Mouse (Mus musculus) heart, embryonic 14.5 days (tissue): ENCODE data around the gene Hist1h2ab. TPM values are rescaled to one million over a fixed set of nuclear protein-coding genes. Genes with fewer than 3 reads are reported as not detected.
"Not testable (repeated sequence)": the region's sequence is repeated elsewhere in the genome, so short reads cannot be mapped to it uniquely, and the experiment has no call there.

ENCODE experiments used
- ATAC-seq: fragments of 200-750 bp; cut with Nextera tagmentation; 2 replicates; pipeline ENCODE4 v1.8.0; 2017; ENCODE audit warnings: low read depth, moderate TSS enrichment; ENCODE audit not compliant: insufficient number of reproducible peaks, insufficient read depth, low FRiP score
- H3K27ac ChIP-seq, 2 experiments: fragments of 200-500 bp in 1 of 2; fragments of 300-500 bp in 1 of 2; sonication (generic) in 1 of 2; replicated peaks in 1 of 2; 2 replicates each; pipeline ENCODE4 v1.5.1; 2012 to 2014; ENCODE audit warnings: low read depth in 2 of 2, low read length in 2 of 2, control low read depth in 1 of 2, mild to moderate bottlenecking in 1 of 2, mixed read lengths in 1 of 2; ENCODE audit not compliant: control insufficient read depth in 1 of 2, insufficient read depth in 1 of 2
- H3K27me3 ChIP-seq: fragments of 300-500 bp; sonication (generic); 2 replicates; pipeline ENCODE4 v1.6.1; 2014; ENCODE audit warnings: mild to moderate bottlenecking, low read length, control low read depth; ENCODE audit not compliant: control insufficient read depth, insufficient read depth
- H3K36me3 ChIP-seq: fragments of 300-500 bp; sonication (generic); 2 replicates; pipeline ENCODE4 v1.6.1; 2014; ENCODE audit warnings: mild to moderate bottlenecking, control low read depth, low read length, mixed read lengths; ENCODE audit not compliant: control insufficient read depth, insufficient read depth
- H3K4me1 ChIP-seq, 2 experiments: fragments of 200-500 bp in 1 of 2; fragments of 300-500 bp in 1 of 2; sonication (generic) in 1 of 2; 2 replicates each; pipeline ENCODE4 v1.6.1; 2012 to 2014; ENCODE audit warnings: low read length in 2 of 2, control low read depth in 1 of 2, mixed read lengths in 1 of 2; ENCODE audit not compliant: control insufficient read depth in 2 of 2, insufficient read depth in 2 of 2
- H3K4me2 ChIP-seq: fragments of 300-500 bp; sonication (generic); 2 replicates; pipeline ENCODE4 v1.6.1; 2014; ENCODE audit warnings: mild to moderate bottlenecking, low read length
- H3K4me3 ChIP-seq, 2 experiments: fragments of 200-500 bp in 1 of 2; fragments of 300-500 bp in 1 of 2; sonication (generic) in 1 of 2; 2 replicates each; pipeline ENCODE4 v1.5.1; 2012 to 2014; ENCODE audit warnings: low read length in 2 of 2, mild to moderate bottlenecking in 2 of 2, control low read depth in 1 of 2, low read depth in 1 of 2, moderate library complexity in 1 of 2; ENCODE audit not compliant: control insufficient read depth in 1 of 2, insufficient read depth in 1 of 2
- H3K9ac ChIP-seq: fragments of 300-500 bp; sonication (generic); 2 replicates; pipeline ENCODE4 v1.6.1; 2014; ENCODE audit warnings: mild to moderate bottlenecking, low read length
- H3K9me3 ChIP-seq: fragments of 300-500 bp; sonication (generic); 2 replicates; pipeline ENCODE4 v1.6.1; 2016; ENCODE audit warnings: low read length, control low read depth; ENCODE audit not compliant: control insufficient read depth
- WGBS: fragments of 180-500 bp; shearing (Covaris S2); extraction: QIAGEN DNeasy Blood & Tissue Kit; methylation state at CpG from one replicate; pipeline ENCODE4 v1.1.7; 2014; 5-methylcytosine and 5-hydroxymethylcytosine counted together
- polyA plus RNA-seq: library from polyadenylated mRNA; unstranded; fragments of >200 nt; fragmentation: Nextera tagmentation; extraction: Ambion mirVana; gene quantifications from 2 replicates; pipeline ENCODE4 v1.2.1, GENCODE M21; 2014

Hist1h2ab gene
- polyA plus RNA-seq, 1 experiment from 2014 or later = 14.5 TPM

GRCm38 (mm10) chr13:23769613-23770012 lies 18.7 kb downstream of the Hist1h2ab start, which contains the start of gene Trim38:
Gene Trim38, plus strand, starts transcription at chr13:23769913.
- ATAC-seq, H3K4me3 ChIP-seq, H3K9me3 ChIP-seq, H3K36me3 ChIP-seq, H3K27ac ChIP-seq, H3K4me2 ChIP-seq, H3K27me3 ChIP-seq, H3K9ac ChIP-seq: not testable (repeated sequence)
- WGBS = 91% methylated on average over 2 of the region's 2 CpGs
- H3K4me1 ChIP-seq = peaks cover 7 to 10% of the 10 kb centered on the region in 2 experiments; a peak in 3 of 4 replicates

- Histone ChIP-seq H3K9ac (no peak overlapping the region), H3K4me3 (0 out of 4 replicates have a peak overlapping the region, but pooled peaks of 1 of the 2 experiments have one; percentile 7), H3K4me2 (peak overlapping the region; percentile 57), H3K9me3 (no peaks in the 10 kb centered on the region), H3K4me1 (peaks cover 6 to 10% of the 10 kb centered on the region in 2 experiments; a peak in 3 of 4 replicates), H3K36me3 (no peaks in the 10 kb centered on the region), H3K27ac (no peak overlapping the region), H3K27me3 (no peaks in the 10 kb centered on the region)
- peak; percentile 80; the same call in 1 of the 2 replicates for ATAC-seq
- WGBS = 16% methylated on average over 21 of the region's 21 CpGs
Observed at GRCm38 (mm10) chr13:23772561-23773313, 21.8 kb downstream of the Hist1h2ab start.

GRCm38 (mm10) chr13:23778339-23778738 lies 27.4 kb downstream of the Hist1h2ab start:
- no peak overlapping the region for H3K27ac ChIP-seq
- peaks cover 0 to 5% of the 10 kb centered on the region in 2 experiments; a peak in 1 of 4 replicates for H3K4me1 ChIP-seq
- 91% methylated on average over 7 of the region's 7 CpGs for WGBS
- no peaks in the 10 kb centered on the region for H3K9me3 ChIP-seq
- no peak overlapping the region for H3K4me3 ChIP-seq
- no peaks in the 10 kb centered on the region for H3K36me3 ChIP-seq
- ATAC-seq = no peak
- H3K27me3 ChIP-seq = no peaks in the 10 kb centered on the region
- H3K9ac ChIP-seq = no peak overlapping the region
- H3K4me2 ChIP-seq = no peak overlapping the region

- Histone ChIP-seq H3K36me3 (no peaks in the 10 kb centered on the region), H3K9ac (no peak overlapping the region), H3K27ac (no peak overlapping the region), H3K4me3 (no peak overlapping the region), H3K9me3 (no peaks in the 10 kb centered on the region), H3K27me3 (no peaks in the 10 kb centered on the region), H3K4me2 (no peak overlapping the region), H3K4me1 (0 out of 4 replicates have a peak, but pooled peaks cover 0 to 3% of the 10 kb centered on the region in 2 experiments)
- no peak for ATAC-seq
- WGBS = 47% methylated on average over 4 of the region's 4 CpGs
Observed at GRCm38 (mm10) chr13:23779025-23779424, 28.1 kb downstream of the Hist1h2ab start.

- Histone ChIP-seq H3K9me3 (no peaks in the 10 kb centered on the region), H3K4me1 (no peaks in the 10 kb centered on the region)
- WGBS = 29% methylated on average over 2 of the region's 2 CpGs
Observed at GRCm38 (mm10) chr13:23792520-23792919, 41.6 kb downstream of the Hist1h2ab start.

GRCm38 (mm10) chr13:23799405-23799804 lies 48.5 kb downstream of the Hist1h2ab start:
- 80% methylated on average over 5 of the region's 5 CpGs for WGBS
- no peak for ATAC-seq
- H3K27ac ChIP-seq = no peak overlapping the region
- no peaks in the 10 kb centered on the region for H3K27me3 ChIP-seq
- no peak overlapping the region for H3K9ac ChIP-seq
- H3K4me2 ChIP-seq = no peak overlapping the region
- no peaks in the 10 kb centered on the region for H3K9me3 ChIP-seq
- H3K36me3 ChIP-seq = no peaks in the 10 kb centered on the region
- no peak overlapping the region for H3K4me3 ChIP-seq
- H3K4me1 ChIP-seq = no peaks in the 10 kb centered on the region

More at GRCm38 (mm10) chr13:23792520-23792919, 41.6 kb downstream of the Hist1h2ab start:
- ATAC-seq = no peak
- Histone ChIP-seq H3K4me2 (no peak overlapping the region), H3K27me3 (no peaks in the 10 kb centered on the region), H3K4me3 (no peak overlapping the region), H3K27ac (no peak overlapping the region), H3K9ac (no peak overlapping the region), H3K36me3 (no peaks in the 10 kb centered on the region)
